Mouse (Mus musculus): ENCODE measurements around the gene Arsb. TPM values are rescaled to one million over a fixed set of nuclear protein-coding genes. Genes with fewer than 3 reads are reported as not detected.
A peak's percentile ranks its signal among the peaks of the same experiment; 100 is the strongest.
"Not testable (repeated sequence)": the region's sequence is repeated elsewhere in the genome, so short reads cannot be mapped to it uniquely, and the experiment has no call there.

The Arsb gene
- total RNA-seq, 2 experiments from 2014 or later, result 36.9 to 43.3 TPM

DNA sequence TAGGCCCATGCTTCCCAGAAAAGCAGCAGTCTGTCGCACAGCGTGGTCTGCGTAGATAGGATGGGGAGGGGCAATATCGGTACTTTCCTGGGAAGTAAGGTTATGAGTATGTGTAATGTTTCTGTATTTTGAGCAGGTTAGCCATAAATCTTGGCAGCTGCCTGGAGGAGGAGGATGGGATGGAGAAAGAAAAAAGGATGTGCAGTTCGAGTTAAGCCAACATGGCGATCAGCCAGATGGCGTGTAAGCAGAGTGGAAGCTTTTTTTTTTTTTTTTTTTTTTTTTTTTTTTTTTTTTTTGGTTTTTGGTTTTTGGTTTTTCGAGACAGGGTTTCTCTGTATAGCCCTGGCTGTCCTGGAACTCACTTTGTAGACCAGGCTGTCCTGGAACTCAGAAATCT is 214.3 kb downstream of the Arsb start:
- not testable (repeated sequence) for DNase-seq

DNA sequence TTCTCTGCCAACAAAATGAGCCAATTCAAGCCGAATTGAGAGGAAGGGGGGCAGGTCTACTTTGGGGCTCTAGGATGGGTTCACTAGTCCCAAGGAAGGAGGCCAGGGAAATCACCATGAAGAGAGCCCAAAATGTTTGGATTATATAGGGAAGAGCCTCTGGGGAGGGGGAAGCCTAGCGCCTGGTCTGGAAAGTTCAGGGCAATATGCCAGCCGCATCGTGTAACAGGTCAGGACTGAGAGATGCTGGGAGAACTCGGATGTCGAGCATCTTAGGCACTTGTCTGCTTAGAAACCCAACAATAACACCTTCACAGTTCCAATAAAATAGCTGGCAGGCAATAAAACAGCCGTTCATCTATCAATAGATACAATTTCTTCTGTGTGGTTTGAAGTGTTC is 216.2 kb downstream of the Arsb start:
- DNase-seq, result no peak

DNA sequence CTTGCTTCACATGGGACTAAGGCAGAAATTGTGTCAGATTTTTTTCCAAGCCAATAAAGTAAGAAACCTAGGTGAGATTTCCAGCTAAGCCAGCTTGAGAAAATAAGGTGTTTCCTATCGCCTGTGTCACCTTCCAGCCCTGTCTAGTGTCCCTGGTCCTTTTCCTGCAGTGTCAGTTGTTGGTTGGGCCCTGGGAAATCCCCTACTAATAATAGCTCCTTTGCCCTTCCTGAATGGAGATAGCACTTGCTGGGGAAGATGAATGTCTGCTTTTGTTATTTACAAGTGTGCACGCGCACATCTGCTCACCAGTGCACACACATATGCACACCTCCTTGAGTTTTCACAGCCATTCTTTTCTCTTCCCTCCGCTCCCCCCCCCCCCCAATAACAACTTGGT is 217.8 kb downstream of the Arsb start:
- DNase-seq, result peak in 1 of 2 experiments; percentile 31

DNA sequence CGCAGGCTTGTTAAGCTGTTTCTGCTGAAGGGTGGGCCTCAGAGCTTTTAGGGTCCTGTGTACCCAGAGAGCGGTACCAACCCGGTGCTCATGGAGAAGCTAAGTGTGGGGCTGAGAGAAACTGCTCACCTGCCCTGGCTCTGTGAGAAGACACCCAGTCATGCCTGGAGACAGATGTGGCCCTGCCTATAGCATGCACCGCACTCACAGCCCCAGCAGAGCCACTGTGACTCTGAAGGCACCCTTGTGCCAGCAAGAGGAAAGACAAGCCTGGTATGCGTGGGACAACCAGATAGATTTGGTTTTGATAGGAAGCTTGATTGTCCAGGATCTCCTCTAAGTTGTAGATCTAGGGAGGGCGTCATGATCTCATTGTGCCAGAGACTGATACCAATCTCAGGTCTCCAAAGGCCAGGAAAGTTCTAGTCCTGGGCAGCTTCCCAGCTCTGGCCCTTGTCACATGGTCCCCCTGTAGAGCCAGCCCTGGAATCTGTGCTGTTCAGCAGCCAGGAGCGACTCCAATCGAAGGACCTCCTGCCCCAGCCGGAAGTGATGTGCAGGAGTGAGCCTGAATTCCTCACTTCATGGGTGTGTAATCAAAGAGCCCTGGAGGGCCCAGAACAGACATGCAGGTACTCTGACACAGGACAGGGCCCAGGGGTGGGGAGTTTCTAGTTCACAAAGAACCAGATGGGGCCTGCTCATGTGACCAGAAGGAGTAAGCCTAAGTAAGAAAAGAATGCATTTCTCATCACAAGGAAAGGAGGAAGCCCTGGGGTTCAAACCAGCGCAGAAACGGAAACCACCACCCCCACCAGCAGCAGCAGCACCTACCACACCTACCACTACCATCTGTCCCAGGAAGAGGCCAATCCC is 218.5 kb downstream of the Arsb start:
- peak; percentile 28 to 37 for DNase-seq

DNA sequence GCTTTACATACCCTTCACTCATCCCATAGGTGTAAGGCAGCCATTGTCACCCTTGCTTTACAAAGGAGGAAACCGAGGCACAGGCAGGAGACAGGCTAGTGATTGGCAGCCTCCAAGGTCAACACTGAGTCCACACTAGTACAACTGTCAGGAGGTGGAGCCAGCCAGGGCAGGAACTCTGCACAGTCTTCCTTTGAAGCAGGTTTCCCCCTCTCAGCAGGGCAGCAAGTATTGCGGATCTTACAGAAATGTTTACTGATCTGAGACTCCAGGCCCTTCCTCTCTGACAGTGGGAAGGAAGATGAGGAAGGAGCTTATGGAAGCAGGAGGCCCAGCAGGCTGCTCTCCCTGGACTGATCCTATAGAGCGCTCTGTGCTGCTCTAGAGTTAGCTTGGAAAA is 219.4 kb downstream of the Arsb start:
- DNase-seq, result peak in 1 of 2 experiments; percentile 22

DNA sequence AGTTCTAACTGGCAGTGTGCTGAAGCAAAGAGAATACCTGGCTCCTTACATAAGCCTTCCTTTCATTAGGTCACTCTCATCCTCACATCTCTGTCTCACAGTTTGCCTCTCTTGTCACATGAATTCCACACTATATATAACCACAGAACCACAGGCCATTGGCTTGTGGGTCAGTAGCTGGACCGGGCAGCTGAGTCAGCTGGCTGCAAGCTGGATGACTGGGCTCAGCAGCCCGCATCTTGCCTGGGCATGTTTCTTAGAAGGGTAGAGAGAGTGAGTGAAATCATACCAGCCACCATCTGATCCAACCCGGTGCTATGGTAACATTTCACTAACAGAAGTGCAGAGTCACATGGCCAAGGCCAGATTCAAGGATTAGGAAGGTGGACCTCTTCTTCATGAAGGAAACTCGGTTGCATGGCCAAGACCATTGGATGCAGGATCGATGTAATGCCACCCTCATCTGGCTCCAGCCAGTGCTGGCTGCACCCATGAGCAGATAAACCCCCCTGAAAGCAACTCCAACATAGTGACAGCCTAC is 221.0 kb downstream of the Arsb start:
- DNase-seq, result peak in 1 of 2 experiments; percentile 15

Small RNAs within 50 kb of the gene (microRNA-seq; reads per million reads assigned to microRNA genes)
- not detected for gene Gm25534
- gene Mir5624, result not detected

Other genes with a start within 250 kb of the Arsb start
- 1 to 10 TPM; 1.2 to 1.5 TPM for gene Bhmt, start 133.7 kb upstream of the Arsb start, total RNA-seq (2021)
- under 1 TPM in 1 of 2 experiments, not detected in 1; 0.26 TPM for gene Bhmt2, start 97.3 kb upstream of the Arsb start, total RNA-seq (2021)
- gene Dmgdh, start 97.2 kb upstream of the Arsb start, total RNA-seq (2021), result under 1 TPM in 1 of 2 experiments, not detected in 1; 0.10 TPM

Measured in adrenal gland, postnatal 36 days (tissue).